Mouse (Mus musculus): ENCODE measurements around the gene B4galt5.

The B4galt5 gene

GRCm38 (mm10) chr2:167294216-167294615 is 54.8 kb downstream of the B4galt5 start:
- Histone ChIP-seq H3K4me3 (replicated peaks; ENCODE audit: low read length) (no peak overlapping the region), H3K27me3 (ENCODE audit: insufficient read depth, low read length) (no peaks in the 10 kb centered on the region), H3K9me3 (ENCODE audit: low read length) (peaks cover 51% of the 10 kb centered on the region), H3K36me3 (ENCODE audit: insufficient read depth, low read length) (peaks cover 24% of the 10 kb centered on the region), H3K4me1 (replicated peaks; ENCODE audit: low read depth, low read length) (peaks cover 20% of the 10 kb centered on the region)
- no peak for TF ChIP-seq NANOG (IDR thresholded peaks at IDR 0.05; ENCODE audit: borderline replicate concordance, low read length)
- no peak for TF ChIP-seq POU5F1 (IDR thresholded peaks at IDR 0.05; ENCODE audit: borderline replicate concordance, low read length)
- no peak for TF ChIP-seq CTCF (conservative IDR thresholded peaks at IDR 0.05; ENCODE audit: low read length)

DNA sequence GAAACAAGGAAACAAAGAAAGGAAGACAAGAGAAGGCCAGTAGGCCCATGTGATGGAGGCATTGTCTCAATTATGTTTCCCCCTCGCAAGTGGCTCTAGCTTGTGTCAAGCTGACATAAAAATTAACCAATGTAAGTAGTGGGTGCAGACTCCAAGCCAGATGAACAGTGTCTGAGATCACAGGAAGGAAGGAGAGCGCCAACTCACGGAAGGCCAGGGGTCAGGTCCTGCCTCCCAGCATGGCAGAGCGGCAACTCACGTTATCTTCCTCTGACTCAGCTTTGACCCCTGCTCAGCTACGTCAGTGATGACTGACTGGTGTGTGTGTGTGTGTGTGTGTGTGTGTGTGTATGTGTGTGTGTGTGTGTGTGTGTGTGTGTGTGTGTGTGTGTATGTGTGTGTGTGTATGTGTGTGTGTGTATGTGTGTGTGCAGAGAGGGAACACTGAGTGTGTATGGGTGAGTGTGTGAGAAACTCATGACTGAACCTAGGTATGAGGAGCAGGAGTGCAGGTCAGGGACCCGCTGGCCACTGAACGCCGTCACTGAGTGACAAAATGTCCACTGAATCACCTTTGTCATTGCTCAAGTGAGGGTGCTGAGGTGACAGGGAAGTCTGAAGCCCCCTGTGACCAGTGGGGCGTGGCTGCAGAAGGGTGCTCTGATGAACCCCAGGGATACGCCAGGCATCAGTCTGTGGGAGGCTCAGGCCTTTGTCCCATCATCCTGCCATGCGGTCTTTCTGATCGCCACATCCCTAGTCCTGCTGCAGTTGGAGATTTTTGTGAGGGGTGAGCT is 55.5 kb downstream of the B4galt5 start:
- Histone ChIP-seq H3K27me3 (ENCODE audit: insufficient read depth, low read length) (no peaks in the 10 kb centered on the region), H3K4me1 (replicated peaks; ENCODE audit: low read depth, low read length) (peaks cover 13% of the 10 kb centered on the region), H3K9me3 (ENCODE audit: low read length) (peaks cover 51% of the 10 kb centered on the region), H3K36me3 (ENCODE audit: insufficient read depth, low read length) (peaks cover 17% of the 10 kb centered on the region), H3K4me3 (replicated peaks; ENCODE audit: low read length) (no peak overlapping the region)
- TF ChIP-seq CTCF (conservative IDR thresholded peaks at IDR 0.05; ENCODE audit: low read length) (no peak), POU5F1 (IDR thresholded peaks at IDR 0.05; ENCODE audit: borderline replicate concordance, low read length) (no peak), NANOG (IDR thresholded peaks at IDR 0.05; ENCODE audit: borderline replicate concordance, low read length) (no peak)

GRCm38 (mm10) chr2:167292854-167293253 is 56.1 kb downstream of the B4galt5 start:
- no peak for TF ChIP-seq POU5F1 (IDR thresholded peaks at IDR 0.05; ENCODE audit: borderline replicate concordance, low read length)
- TF ChIP-seq NANOG (IDR thresholded peaks at IDR 0.05; ENCODE audit: borderline replicate concordance, low read length), result no peak
- no peak overlapping the region for H3K4me3 ChIP-seq (replicated peaks; ENCODE audit: low read length)

GRCm38 (mm10) chr2:167292151-167292591 is 56.8 kb downstream of the B4galt5 start:
- Histone ChIP-seq H3K9me3 (ENCODE audit: low read length) (peaks cover 46% of the 10 kb centered on the region), H3K4me1 (replicated peaks; ENCODE audit: low read depth, low read length) (peaks cover 12% of the 10 kb centered on the region), H3K36me3 (ENCODE audit: insufficient read depth, low read length) (peaks cover 5% of the 10 kb centered on the region), H3K27me3 (ENCODE audit: insufficient read depth, low read length) (no peaks in the 10 kb centered on the region), H3K4me3 (replicated peaks; ENCODE audit: low read length) (no peak overlapping the region)
- TF ChIP-seq NANOG (IDR thresholded peaks at IDR 0.05; ENCODE audit: borderline replicate concordance, low read length) (no peak), POU5F1 (IDR thresholded peaks at IDR 0.05; ENCODE audit: borderline replicate concordance, low read length) (no peak), CTCF (conservative IDR thresholded peaks at IDR 0.05; ENCODE audit: low read length) (no peak)

More at GRCm38 (mm10) chr2:167292854-167293253, 56.1 kb downstream of the B4galt5 start:
- H3K4me1 ChIP-seq (replicated peaks; ENCODE audit: low read depth, low read length), result peaks cover 12% of the 10 kb centered on the region
- H3K9me3 ChIP-seq (ENCODE audit: low read length), result peaks cover 48% of the 10 kb centered on the region
- no peaks in the 10 kb centered on the region for H3K27me3 ChIP-seq (ENCODE audit: insufficient read depth, low read length)
- H3K36me3 ChIP-seq (ENCODE audit: insufficient read depth, low read length), result peaks cover 11% of the 10 kb centered on the region

DNA sequence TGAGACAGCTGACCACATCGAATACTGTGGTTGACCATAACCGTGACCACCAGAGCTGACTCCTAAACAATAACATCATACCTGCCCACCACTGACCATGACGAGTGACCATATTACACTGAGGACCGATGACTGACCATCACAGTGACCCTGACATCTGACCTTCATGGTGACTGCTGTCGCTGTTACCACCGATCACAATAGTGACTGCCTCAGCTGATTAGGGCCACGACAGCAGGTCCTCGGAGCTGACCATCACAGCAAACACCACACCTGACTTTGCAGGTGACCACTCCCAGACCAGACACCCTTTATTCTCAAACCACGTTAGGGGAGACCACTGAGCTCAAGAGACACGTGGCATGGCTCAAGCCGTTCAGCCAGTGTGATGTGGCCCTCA is 57.3 kb downstream of the B4galt5 start:
- no peak for TF ChIP-seq POU5F1 (IDR thresholded peaks at IDR 0.05; ENCODE audit: borderline replicate concordance, low read length)
- no peak for TF ChIP-seq NANOG (IDR thresholded peaks at IDR 0.05; ENCODE audit: borderline replicate concordance, low read length)
- TF ChIP-seq CTCF (conservative IDR thresholded peaks at IDR 0.05; ENCODE audit: low read length), result no peak
- Histone ChIP-seq H3K4me3 (replicated peaks; ENCODE audit: low read length) (no peak overlapping the region), H3K9me3 (ENCODE audit: low read length) (peaks cover 47% of the 10 kb centered on the region), H3K27me3 (ENCODE audit: insufficient read depth, low read length) (no peaks in the 10 kb centered on the region), H3K4me1 (replicated peaks; ENCODE audit: low read depth, low read length) (peaks cover 12% of the 10 kb centered on the region), H3K36me3 (ENCODE audit: insufficient read depth, low read length) (peaks cover 5% of the 10 kb centered on the region)

DNA sequence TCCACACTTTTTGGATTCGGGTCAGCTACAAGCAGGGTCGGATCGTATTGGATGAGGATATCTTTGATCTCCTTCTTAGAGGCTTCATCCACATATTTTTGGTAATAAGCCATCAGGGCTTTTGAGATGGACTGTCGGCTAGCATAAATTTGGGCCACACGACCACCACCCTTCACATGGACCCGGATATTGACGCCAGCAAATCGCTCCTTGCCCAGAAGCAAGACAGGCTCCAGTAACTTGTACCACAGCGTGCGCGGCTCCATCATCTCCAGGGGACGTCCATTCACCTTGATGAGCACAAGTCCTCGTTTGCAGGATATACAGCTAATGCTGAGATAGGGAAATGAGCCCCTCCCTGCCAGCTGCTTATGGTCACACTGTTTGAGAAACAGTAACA is 67.5 kb downstream of the B4galt5 start:
- H3K9me3 ChIP-seq (ENCODE audit: low read length), result peaks cover 65% of the 10 kb centered on the region

DNA sequence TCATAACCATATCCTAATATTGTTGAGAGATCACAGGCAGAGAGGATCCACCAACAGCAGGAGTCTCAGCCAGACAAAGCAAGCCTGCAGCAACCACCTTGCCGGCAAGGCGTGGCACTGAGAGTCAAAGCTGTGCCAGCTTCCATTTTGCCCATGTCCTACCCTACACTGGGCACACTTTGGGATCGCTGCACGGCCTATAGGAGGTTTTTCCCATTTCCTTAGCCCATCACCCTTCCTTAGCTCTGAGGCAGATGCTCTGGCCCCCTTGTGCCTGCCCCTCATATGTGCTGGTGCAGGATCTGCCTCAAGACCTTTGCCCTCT is 68.0 kb downstream of the B4galt5 start:
- Histone ChIP-seq H3K9me3 (ENCODE audit: low read length) (peaks cover 62% of the 10 kb centered on the region), H3K4me1 (replicated peaks; ENCODE audit: low read depth, low read length) (peaks cover 6% of the 10 kb centered on the region; the same call in 1 of the 2 replicates), H3K36me3 (ENCODE audit: insufficient read depth, low read length) (no peaks in the 10 kb centered on the region), H3K27me3 (ENCODE audit: insufficient read depth, low read length) (0 out of 2 replicates have a peak, but pooled peaks cover 1% of the 10 kb centered on the region), H3K4me3 (replicated peaks; ENCODE audit: low read length) (no peak overlapping the region)
- TF ChIP-seq POU5F1 (IDR thresholded peaks at IDR 0.05; ENCODE audit: borderline replicate concordance, low read length) (no peak), CTCF (conservative IDR thresholded peaks at IDR 0.05; ENCODE audit: low read length) (no peak), NANOG (IDR thresholded peaks at IDR 0.05; ENCODE audit: borderline replicate concordance, low read length) (no peak)

More for the DNA sequence above, 67.5 kb downstream of the B4galt5 start:
- Histone ChIP-seq H3K4me3 (replicated peaks; ENCODE audit: low read length) (no peak overlapping the region), H3K27me3 (ENCODE audit: insufficient read depth, low read length) (no peaks in the 10 kb centered on the region), H3K36me3 (ENCODE audit: insufficient read depth, low read length) (no peaks in the 10 kb centered on the region), H3K4me1 (replicated peaks; ENCODE audit: low read depth, low read length) (peaks cover 6% of the 10 kb centered on the region; the same call in 1 of the 2 replicates)
- TF ChIP-seq NANOG (IDR thresholded peaks at IDR 0.05; ENCODE audit: borderline replicate concordance, low read length) (no peak), POU5F1 (IDR thresholded peaks at IDR 0.05; ENCODE audit: borderline replicate concordance, low read length) (no peak), CTCF (conservative IDR thresholded peaks at IDR 0.05; ENCODE audit: low read length) (no peak)

DNA sequence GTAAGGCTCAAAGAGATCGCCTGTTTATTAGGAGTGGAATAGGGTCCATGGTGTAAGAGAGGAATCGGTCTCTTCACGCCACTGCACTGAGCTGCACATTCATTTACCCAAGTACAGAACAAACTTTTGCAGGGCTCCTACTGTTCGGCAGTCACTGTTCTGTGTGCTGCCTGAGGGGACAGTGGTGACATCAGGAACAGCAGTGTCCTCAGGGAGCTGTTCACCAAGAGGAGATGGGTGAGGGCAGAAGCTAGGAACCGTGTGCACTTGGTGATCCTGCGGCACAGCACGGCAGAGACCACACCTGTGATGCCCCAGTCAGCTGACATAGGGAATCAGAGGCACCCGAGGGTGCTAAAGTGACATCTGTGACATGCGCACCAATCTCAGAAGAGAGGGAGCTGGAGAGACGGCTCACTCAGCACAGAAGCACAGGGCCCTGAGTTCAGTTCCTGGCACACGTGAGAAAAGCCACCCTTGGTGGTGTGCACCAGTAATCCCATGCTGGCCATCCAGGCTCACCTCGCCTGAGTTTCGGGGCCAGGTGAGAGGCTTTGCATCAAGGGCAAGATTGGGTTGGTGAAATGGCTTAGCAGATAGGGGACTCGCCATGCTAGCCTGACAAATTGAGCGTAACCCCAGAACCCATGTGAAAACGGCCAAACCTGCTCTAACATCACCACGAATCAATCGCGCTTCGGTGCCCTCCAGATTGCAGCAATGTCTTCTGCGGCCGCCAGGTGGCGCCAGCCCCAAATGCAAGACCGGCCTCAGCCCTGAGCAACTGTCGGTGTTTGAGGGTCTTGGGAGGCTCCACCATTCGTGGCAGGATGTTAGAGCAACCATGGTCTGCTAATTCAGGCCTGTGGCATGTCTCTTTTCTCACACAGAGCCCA is 68.6 kb downstream of the B4galt5 start:
- TF ChIP-seq NANOG (IDR thresholded peaks at IDR 0.05; ENCODE audit: borderline replicate concordance, low read length), result no peak
- peak; percentile 36 for TF ChIP-seq CTCF (conservative IDR thresholded peaks at IDR 0.05; ENCODE audit: low read length)

More for the DNA sequence above, 68.6 kb downstream of the B4galt5 start:
- Histone ChIP-seq H3K4me3 (replicated peaks; ENCODE audit: low read length) (no peak overlapping the region), H3K27me3 (ENCODE audit: insufficient read depth, low read length) (0 out of 2 replicates have a peak, but pooled peaks cover 2% of the 10 kb centered on the region), H3K9me3 (ENCODE audit: low read length) (peaks cover 58% of the 10 kb centered on the region), H3K36me3 (ENCODE audit: insufficient read depth, low read length) (no peaks in the 10 kb centered on the region), H3K4me1 (replicated peaks; ENCODE audit: low read depth, low read length) (peaks cover 6% of the 10 kb centered on the region; the same call in 1 of the 2 replicates)

Data from E14TG2a.4 (cell line).